Mouse (Mus musculus): Measurements from ENCODE around the gene Kif21a.

Gene Kif21a

GRCm38 (mm10) chr15:91018161-91018860 lies 31.4 kb downstream of the Kif21a start:
- no peak for DNase-seq (ENCODE audit: low read depth, low spot score)

- DNase-seq (ENCODE audit: low read depth, low spot score) = no peak
These were observed 32.2 kb downstream of the Kif21a start for GRCm38 (mm10) chr15:91017261-91018160.

GRCm38 (mm10) chr15:91016366-91016765 lies 33.4 kb downstream of the Kif21a start:
- DNase-seq (ENCODE audit: low read depth, low spot score) = no peak

- DNase-seq (ENCODE audit: low read depth, low spot score) = no peak
These were observed 36.8 kb downstream of the Kif21a start for GRCm38 (mm10) chr15:91012793-91013580.

- no peak for DNase-seq (ENCODE audit: low read depth, low spot score)
These were observed 39.5 kb downstream of the Kif21a start for GRCm38 (mm10) chr15:91010218-91010617.

DNA sequence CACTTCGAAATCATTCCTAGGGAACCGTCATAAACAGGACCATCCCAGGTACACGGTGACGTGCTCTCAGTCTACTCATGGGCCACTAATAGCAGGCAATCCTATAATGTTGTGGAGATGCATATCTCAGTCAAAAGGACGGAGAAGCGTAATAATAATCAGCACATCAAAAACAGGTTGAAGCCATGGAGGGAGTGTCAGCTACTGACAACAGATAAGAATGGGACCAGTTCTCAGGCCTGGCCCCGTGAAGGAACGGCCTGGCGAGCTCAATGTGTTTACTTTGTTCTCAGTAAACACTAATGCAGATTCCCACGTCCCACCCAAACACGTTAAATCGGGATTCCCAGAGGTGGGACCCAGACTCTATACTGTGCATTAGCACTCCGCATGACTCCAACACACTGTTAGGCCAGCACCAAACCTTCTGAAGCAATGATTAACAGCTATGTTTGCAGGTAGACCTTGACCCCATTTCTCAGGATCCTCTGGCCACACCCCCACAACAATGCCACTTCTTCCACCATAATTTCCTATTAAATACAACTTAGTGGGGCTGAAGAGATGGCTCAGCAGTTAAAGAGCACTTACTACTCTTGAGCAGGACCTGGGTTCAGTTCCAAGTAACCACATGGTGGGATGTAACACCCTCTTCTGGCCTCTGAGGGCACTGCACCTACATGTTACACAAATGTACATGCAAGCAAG lies 42.5 kb downstream of the Kif21a start:
- no peak for DNase-seq (ENCODE audit: low read depth, low spot score)

DNA sequence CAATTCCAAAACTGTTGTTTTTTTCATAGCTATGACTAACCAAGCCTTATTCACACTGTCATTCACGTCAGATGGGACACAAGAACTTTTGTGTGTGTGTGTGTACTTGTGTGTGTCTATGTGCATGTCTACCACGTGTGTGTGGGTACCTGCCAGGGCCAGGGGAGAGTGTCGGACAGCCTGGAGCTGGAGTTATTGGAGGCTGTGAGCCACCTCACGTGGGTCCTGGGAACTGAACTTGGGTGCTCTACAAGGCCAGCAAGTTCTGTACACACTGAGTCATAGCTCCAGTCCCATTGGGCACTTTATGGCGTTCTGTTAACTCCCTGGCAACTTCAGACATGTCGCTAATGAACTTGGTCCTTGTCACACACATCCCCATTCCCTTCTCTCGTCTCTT lies 45.0 kb downstream of the Kif21a start:
- no peak for DNase-seq (ENCODE audit: low read depth, low spot score)

- DNase-seq (ENCODE audit: low read depth, low spot score) = no peak
These were observed 48.6 kb downstream of the Kif21a start for GRCm38 (mm10) chr15:91001037-91001616.

DNA sequence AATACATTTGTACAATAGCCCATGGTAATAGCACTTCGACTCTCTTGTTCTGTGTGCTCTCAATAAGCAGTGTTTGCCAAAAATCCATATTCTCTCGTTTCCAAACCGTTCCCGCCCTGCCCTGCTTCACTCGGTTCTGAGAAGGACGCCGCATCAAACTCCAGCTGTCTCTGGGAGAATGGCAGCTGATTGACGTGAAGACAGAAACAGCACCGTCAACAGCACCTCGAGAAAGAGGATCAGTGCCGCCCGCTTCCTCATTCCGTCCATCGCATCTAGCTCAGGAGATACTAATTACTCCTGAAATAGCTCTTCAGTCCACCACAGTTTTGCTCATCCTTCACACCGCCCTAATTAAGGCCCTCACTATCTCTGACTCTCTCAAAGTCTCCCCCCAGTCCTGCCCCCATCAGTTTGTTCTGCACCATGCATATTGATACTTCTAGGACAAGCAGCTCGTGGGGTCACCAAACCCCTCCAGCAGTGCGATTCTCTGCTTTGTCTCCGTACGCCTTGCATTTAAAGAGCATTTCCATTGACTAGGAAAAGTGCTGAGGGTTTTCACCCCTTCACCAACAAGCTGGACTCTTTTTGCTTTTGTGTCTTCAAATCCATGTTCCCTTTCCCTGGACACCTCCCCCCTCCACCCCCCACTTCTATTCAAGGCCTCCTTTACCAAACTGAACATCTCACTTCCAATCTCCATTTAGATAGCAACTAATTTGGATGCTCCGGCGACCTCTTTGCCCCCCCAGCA lies 49.3 kb downstream of the Kif21a start:
- DNase-seq (ENCODE audit: low read depth, low spot score) = no peak

DNA sequence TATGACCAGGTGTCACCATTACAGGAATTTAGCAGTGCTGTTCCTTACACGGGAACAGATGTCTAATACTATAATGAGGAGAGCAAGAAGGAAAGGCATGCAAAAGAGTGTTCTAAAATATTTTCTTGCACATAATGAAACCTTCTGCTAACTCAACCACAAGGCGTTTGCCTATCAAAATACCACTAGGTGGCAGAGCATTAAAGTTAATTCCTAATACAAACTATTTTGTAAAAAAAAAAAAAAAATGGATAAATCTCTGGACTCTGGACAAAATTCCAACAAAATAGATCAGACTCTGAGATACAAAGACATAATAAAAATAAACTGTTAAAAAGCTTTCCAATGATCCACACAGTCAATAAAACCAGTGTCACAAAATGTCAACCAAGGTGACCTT lies 56.9 kb downstream of the Kif21a start:
- DNase-seq (ENCODE audit: low read depth, low spot score) = no peak

- no peak for DNase-seq (ENCODE audit: low read depth, low spot score)
These were observed 57.4 kb downstream of the Kif21a start for GRCm38 (mm10) chr15:90992388-90992787.

- no peak for DNase-seq (ENCODE audit: low read depth, low spot score)
These were observed 57.9 kb downstream of the Kif21a start for GRCm38 (mm10) chr15:90991843-90992242.

- no peak for DNase-seq (ENCODE audit: low read depth, low spot score)
These were observed 62.0 kb downstream of the Kif21a start for GRCm38 (mm10) chr15:90987714-90988250.

- DNase-seq (ENCODE audit: low read depth, low spot score) = no peak
These were observed 73.8 kb downstream of the Kif21a start for GRCm38 (mm10) chr15:90975914-90976313.

DNA sequence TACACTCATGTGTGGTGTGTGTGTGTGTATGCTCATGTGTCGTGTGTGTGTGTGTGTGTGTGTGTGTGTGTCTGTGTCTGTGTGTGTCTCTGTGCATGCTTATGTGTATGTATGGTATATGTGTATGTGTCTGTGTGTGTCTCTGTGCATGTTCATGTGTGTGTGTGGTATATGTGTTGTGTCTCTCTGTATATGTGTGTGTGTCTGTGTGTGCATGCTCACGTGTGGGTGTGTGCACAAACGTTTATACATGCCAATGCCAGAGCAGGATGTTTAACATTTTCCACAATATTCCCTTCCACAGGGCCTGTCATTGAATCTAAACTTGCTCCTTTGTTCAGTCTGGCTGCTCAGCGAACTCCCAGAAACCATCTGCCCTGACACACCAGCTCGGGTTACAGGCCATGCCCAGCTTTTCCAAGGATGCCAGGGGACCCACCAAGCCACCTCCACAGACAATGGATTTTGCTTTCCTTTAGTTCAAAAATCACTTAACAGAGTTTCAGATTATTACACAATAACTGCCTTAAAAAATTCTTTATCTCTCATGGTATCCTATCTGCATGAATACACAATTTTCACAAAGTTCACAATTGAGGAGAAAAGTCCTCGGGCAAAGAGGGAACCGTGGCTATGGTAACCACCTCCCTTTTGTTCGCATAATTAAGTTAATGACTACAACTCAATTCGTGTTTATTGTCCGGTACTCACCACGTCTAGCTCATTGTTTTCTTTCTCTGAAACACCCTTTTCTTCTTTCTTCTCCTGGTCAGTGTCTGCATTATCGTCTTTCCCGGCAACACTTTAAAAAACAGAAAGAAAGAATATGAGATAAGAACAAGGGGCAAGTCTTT lies 77.6 kb downstream of the Kif21a start:
- no peak for DNase-seq (ENCODE audit: low read depth, low spot score)

DNA sequence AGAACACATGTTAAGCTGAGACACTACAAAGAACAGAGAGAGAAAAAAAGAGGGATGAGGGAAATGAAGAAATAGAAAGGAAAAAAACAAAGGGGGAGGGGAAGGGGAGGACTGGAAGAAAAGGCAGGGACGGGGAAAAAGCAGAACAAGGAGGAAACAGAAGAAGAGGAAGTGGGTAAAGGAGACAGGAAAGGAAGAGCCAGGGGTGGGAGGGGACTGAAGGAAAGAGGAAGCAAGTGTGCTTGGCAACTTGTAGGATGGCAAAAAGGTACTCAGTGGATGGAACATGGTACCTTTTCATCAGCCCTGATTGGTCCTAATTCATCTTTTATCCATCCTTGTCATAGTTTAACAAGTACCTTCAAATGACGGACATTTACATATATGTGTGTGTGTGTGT lies 86.4 kb downstream of the Kif21a start:
- DNase-seq (ENCODE audit: low read depth, low spot score) = no peak

GRCm38 (mm10) chr15:90962548-90962947 lies 87.2 kb downstream of the Kif21a start:
- DNase-seq (ENCODE audit: low read depth, low spot score) = no peak

DNA sequence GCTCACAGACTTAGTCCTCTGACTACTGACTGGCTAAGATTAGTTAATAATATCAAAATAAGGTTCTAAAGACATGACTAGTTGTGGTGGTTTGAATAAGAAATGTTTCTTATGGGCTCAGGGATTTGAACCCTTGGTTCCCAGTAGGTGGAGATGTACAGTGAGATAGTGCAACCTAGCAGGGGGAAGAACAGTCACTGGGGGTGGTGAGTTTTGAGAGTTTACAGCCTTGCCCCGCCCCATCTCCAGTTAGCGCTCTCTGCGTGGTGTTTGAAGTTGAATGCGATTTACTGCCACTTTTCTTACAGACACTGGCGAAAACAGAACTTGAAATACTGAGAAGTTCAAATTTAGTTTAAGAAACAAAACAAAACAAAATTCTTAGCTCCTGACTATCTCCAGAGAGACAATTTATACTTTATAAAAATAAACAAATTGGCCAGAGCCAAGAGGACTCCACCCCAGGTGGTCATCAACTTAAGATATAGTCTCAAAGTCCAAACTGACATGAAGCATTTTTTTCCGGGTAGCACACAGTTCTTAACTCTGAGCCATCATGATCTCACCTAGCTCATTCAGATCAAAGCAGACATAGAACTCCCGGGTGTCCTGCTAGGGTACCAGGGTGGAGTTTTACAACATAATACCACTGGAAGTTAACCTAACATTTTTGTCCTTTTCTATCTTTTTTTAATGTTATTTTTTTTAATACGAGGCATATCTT lies 88.8 kb downstream of the Kif21a start:
- no peak for DNase-seq (ENCODE audit: low read depth, low spot score)

All from c-Kit-negative CD71-positive TER-119-positive erythroid progenitor cells, embryonic 14.5 days (primary cell).